In the genomic region with DNA sequence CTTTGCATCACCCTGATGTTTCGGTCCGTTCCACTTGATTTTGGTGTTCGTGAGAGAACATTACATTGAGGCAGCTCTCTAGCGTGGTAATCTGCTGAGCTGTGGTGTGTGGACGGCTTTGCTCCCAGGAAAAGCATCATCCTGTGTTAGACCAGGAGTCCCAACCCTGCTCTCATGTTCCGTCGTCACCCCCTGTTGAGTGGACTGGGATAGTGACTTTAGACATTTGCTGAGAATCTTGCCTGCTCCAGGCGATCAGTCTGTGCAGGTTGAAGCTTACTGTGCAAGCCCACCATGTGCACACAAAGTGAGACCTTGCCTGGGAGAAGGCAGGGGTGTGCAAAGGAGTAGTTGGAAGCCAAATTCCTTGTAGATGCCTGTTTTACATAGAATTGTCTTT, we compare ENCODE assay signal across 23 mouse cellular contexts.
DNase-seq lines count a peak whose midpoint lies in the region; ATAC-seq and TF ChIP-seq lines count a peak whose summit lies in the region.
"Had no signal": no experiment of that assay in that cellular context is flagged by ENCODE, and none has a peak within 500 bp of the region (broad histone marks: within the 10 kb centered on the region; RNA-seq: fewer than 3 reads in every experiment).

No protein-coding gene starts in this region.

- no peak for TF ChIP-seq CTCF in heart, adult 2 months (IDR thresholded peaks at IDR 0.05)
- TF ChIP-seq CTCF in heart, postnatal 0 days (IDR thresholded peaks at IDR 0.05; ENCODE audit: low read depth), result no peak
- no peak for TF ChIP-seq CTCF in spleen, adult 2 months (IDR thresholded peaks at IDR 0.05; ENCODE audit: extremely low read depth, insufficient read depth, insufficient read length, insufficient replicate concordance)

- intact Hi-C loops in heart, adult 2 months (cut with DNase I), result no loop called here

- no peak for TF ChIP-seq EP300 in heart, adult 2 months (IDR thresholded peaks at IDR 0.05; ENCODE audit: insufficient read depth, low read depth, low read length)
- no peak for TF ChIP-seq EP300 in heart, postnatal 0 days (IDR thresholded peaks at IDR 0.05; ENCODE audit: low read depth)

- no peaks in the 10 kb centered on the region for H3K79me2 ChIP-seq in heart, adult 2 months (replicated peaks; ENCODE audit: control insufficient read depth, insufficient read depth, low read length)

- H3K27me3 ChIP-seq in heart, adult 2 months (ENCODE audit: control insufficient read depth, insufficient read depth, low read length), result no peaks in the 10 kb centered on the region
- no peaks in the 10 kb centered on the region for H3K27me3 ChIP-seq in heart, embryonic 12.5 days (replicated peaks)
- no peaks in the 10 kb centered on the region for H3K27me3 ChIP-seq in heart, postnatal 0 days (ENCODE audit: control insufficient read depth, insufficient read depth, low read length)
- no peaks in the 10 kb centered on the region for H3K27me3 ChIP-seq in spleen, adult 2 months (ENCODE audit: control insufficient read depth, insufficient read depth, low read length)
- H3K27me3 ChIP-seq in limb, embryonic 10.5 days (ENCODE audit: low read depth, poor library complexity, severe bottlenecking), result no peaks in the 10 kb centered on the region
- H3K27me3 ChIP-seq: neural tube, embryonic 12.5 days had no signal

- no peak overlapping the region for H3K4me3 ChIP-seq in heart, adult 2 months
- H3K4me3 ChIP-seq in heart, embryonic 12.5 days, result no peak overlapping the region
- no peak overlapping the region for H3K4me3 ChIP-seq in heart, postnatal 0 days (ENCODE audit: low read depth, low read length)
- no peak overlapping the region for H3K4me3 ChIP-seq in spleen, adult 2 months (ENCODE audit: extremely low read depth, insufficient read depth, insufficient read length)
- H3K4me3 ChIP-seq in limb, embryonic 10.5 days, result no peak overlapping the region
- H3K4me3 ChIP-seq: neural tube, embryonic 12.5 days had no signal

- no peak for DNase-seq in heart, adult 2 months
- no peak for DNase-seq in heart, postnatal 0 days (ENCODE audit: low spot score)
- DNase-seq in heart, postnatal 4 days, result no peak
- no peak for DNase-seq in spleen, adult 2 months (ENCODE audit: low read depth in 1 of 2, low spot score in 2 of 2)
- DNase-seq in spleen, postnatal 10 days (ENCODE audit: low spot score in 2 of 2), result no peak
- DNase-seq in embryo, embryonic 10 days (ENCODE audit: low spot score), result no peak
- no peak for DNase-seq in limb, embryonic 10.5 days (ENCODE audit: low spot score)
- DNase-seq: adrenal gland, adult 2 months; B cell, adult 2 months; cerebellum, adult 11-12 months; cerebellum, postnatal 14 days; embryo, embryonic 11 days; gastrocnemius, postnatal 10 days; kidney, adult 18-20 months; kidney, postnatal 25 days; lung, adult 18-20 months; right cerebral cortex, adult 18-20 months; thymus, postnatal 25 days had no signal

- ATAC-seq in heart, embryonic 12.5 days (ENCODE audit: insufficient number of reproducible peaks, low FRiP score), result no peak
- ATAC-seq in heart, postnatal 0 days (ENCODE audit: insufficient read depth, low read depth), result no peak
- ATAC-seq: hindbrain, postnatal 0 days had no signal

- 70% methylated on average over 8 of the region's 8 CpGs for WGBS in heart, adult 2 months
- 78% methylated on average over 8 of the region's 8 CpGs for WGBS in heart, embryonic 12.5 days
- WGBS in heart, postnatal 0 days, result 82% methylated on average over 8 of the region's 8 CpGs
- WGBS in spleen, adult 2 months, result 91% methylated on average over 8 of the region's 8 CpGs
- WGBS in limb, embryonic 10.5 days, result 91% methylated on average over 8 of the region's 8 CpGs

- peak overlapping the region; percentile 75 for H3K27ac ChIP-seq in heart, adult 2 months
- H3K27ac ChIP-seq in heart, embryonic 12.5 days (ENCODE audit: poor library complexity, severe bottlenecking), result no peak overlapping the region
- peak overlapping the region; percentile 64 for H3K27ac ChIP-seq in heart, postnatal 0 days (ENCODE audit: low read depth)
- peak overlapping the region; percentile 33; the same call in 1 of the 2 replicates for H3K27ac ChIP-seq in spleen, adult 2 months (ENCODE audit: insufficient read depth, low read length)
- H3K27ac ChIP-seq in limb, embryonic 10.5 days, result no peak overlapping the region
- H3K27ac ChIP-seq: hindbrain, postnatal 0 days; neural tube, embryonic 12.5 days had no signal

- no peaks in the 10 kb centered on the region for H3K9me3 ChIP-seq in heart, embryonic 12.5 days (replicated peaks)
- no peaks in the 10 kb centered on the region for H3K9me3 ChIP-seq in heart, postnatal 0 days (replicated peaks; ENCODE audit: control insufficient read depth, low read length)
- H3K9me3 ChIP-seq in limb, embryonic 10.5 days (replicated peaks), result no peaks in the 10 kb centered on the region
- H3K9me3 ChIP-seq: neural tube, embryonic 12.5 days had no signal

- H3K4me2 ChIP-seq in heart, embryonic 12.5 days, result no peak overlapping the region
- H3K4me2 ChIP-seq in heart, postnatal 0 days (ENCODE audit: low read depth, low read length), result no peak overlapping the region
- H3K4me2 ChIP-seq: liver, embryonic 11.5 days; midbrain, embryonic 11.5 days; neural tube, embryonic 12.5 days had no signal

- TF ChIP-seq POLR2A in heart, adult 2 months (IDR thresholded peaks at IDR 0.05; ENCODE audit: insufficient read depth, low read depth, low read length), result no peak
- no peak for TF ChIP-seq POLR2A in spleen, adult 2 months (IDR thresholded peaks at IDR 0.05; ENCODE audit: low read depth, low read length)

- H3K9ac ChIP-seq in heart, adult 2 months (ENCODE audit: low read depth, low read length), result no peak overlapping the region
- H3K9ac ChIP-seq in heart, embryonic 12.5 days, result no peak overlapping the region
- no peak overlapping the region for H3K9ac ChIP-seq in heart, postnatal 0 days (replicated peaks; ENCODE audit: low read depth, low read length)
- H3K9ac ChIP-seq: neural tube, embryonic 12.5 days had no signal

- H3K4me1 ChIP-seq in heart, adult 2 months (ENCODE audit: control insufficient read depth, insufficient read depth, low read length), result peaks cover 23% of the 10 kb centered on the region
- peaks cover 70% of the 10 kb centered on the region for H3K4me1 ChIP-seq in heart, embryonic 12.5 days (replicated peaks)
- H3K4me1 ChIP-seq in heart, postnatal 0 days (ENCODE audit: control insufficient read depth, insufficient read depth), result peaks cover 68% of the 10 kb centered on the region
- peaks cover 14% of the 10 kb centered on the region; the same call in 1 of the 2 replicates for H3K4me1 ChIP-seq in spleen, adult 2 months (ENCODE audit: control insufficient read depth, insufficient read depth, insufficient read length)
- peaks cover 26% of the 10 kb centered on the region for H3K4me1 ChIP-seq in limb, embryonic 10.5 days

- H3K36me3 ChIP-seq in heart, adult 2 months (ENCODE audit: control insufficient read depth, insufficient read depth, low read length), result no peaks in the 10 kb centered on the region
- no peaks in the 10 kb centered on the region for H3K36me3 ChIP-seq in heart, embryonic 12.5 days
- no peaks in the 10 kb centered on the region for H3K36me3 ChIP-seq in heart, postnatal 0 days (replicated peaks; ENCODE audit: control insufficient read depth, insufficient read depth, low read length)
- no peaks in the 10 kb centered on the region for H3K36me3 ChIP-seq in spleen, adult 2 months (ENCODE audit: control insufficient read depth, insufficient read depth, low read length)
- no peaks in the 10 kb centered on the region for H3K36me3 ChIP-seq in limb, embryonic 10.5 days
- H3K36me3 ChIP-seq: neural tube, embryonic 12.5 days had no signal

Comparison
In these comparisons a context has a peak if more than half of its experiments do, and no peak if none do; other contexts are left out.
1. H3K27ac ChIP-seq: peak in heart, adult 2 months (single experiment), heart, postnatal 0 days (single experiment) and spleen, adult 2 months (single experiment); none in heart, embryonic 12.5 days (single experiment) and limb, embryonic 10.5 days (single experiment).